Mouse (Mus musculus) kidney, postnatal 4 days (tissue): Measurements from ENCODE around the gene Pyroxd2.
A peak's percentile ranks its signal among the peaks of the same experiment; 100 is the strongest.
"Not testable (repeated sequence)": the region's sequence is repeated elsewhere in the genome, so short reads cannot be mapped to it uniquely, and the experiment has no call there.

Source experiments
- DNase-seq, 2 experiments: peaks; one replicate each; pipeline ENCODE4 v3.0.0; 2021; ENCODE audit warnings: mixed read lengths in 2 of 2

The Pyroxd2 gene

DNA sequence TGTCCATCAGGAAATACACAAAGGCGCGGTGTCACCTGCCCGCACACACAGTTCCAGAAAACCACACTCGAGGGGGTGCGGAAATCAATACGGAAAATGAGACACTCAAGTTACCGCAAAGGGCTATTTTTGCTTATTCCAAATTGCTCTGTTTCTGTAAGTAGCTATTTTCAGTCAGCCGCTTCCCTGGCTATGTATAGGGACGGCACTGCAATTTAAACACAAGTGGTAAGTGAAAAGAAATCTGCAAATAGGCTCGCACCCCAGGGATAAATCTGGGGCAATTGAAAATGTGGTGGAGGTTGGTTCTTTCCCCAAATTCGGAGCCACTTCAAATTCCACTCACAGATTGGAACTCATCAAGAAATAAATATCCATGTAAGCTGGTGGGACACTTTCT is 63.3 kb downstream of the Pyroxd2 start:
- no peak for DNase-seq

DNA sequence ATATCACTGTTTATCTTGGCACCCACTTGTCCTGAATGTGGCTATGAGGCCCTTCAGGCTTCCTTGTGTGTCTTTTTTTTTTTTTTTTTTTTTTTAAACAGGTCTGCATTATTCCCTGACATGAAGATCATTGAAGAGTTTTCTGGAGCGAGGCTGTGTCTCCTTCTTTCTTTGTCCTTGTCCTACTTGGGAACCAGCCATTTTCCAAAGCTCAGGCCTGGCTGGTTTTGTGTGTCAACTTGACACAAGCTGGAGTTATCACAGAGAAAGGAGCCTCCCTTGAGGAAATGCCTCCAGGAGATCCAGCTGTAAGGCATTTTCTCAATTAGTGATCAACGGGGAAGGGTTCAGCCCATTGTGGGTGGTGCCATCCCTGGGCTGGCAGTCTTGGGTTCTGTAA is 69.8 kb downstream of the Pyroxd2 start:
- not testable (repeated sequence) for DNase-seq

DNA sequence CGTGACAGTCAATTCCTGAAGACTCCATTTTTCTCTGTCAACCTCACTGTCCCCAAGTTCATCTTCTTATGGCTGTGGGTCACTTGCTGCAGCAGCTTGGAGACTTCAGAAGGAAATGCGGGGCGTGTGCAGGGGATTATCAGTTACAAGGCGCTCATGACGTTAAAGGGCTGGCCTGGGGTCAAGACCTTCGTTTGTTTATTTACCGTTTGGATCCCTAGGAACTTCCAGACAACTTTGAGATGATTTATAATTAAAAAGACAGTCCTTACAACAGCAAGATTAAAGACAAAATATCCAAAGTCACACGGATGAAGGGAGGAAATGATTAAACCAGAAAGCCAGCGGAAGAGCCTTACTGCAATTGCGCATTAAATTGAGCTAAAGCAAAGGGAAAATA is 74.4 kb downstream of the Pyroxd2 start:
- peak; percentile 65 to 75 for DNase-seq

DNA sequence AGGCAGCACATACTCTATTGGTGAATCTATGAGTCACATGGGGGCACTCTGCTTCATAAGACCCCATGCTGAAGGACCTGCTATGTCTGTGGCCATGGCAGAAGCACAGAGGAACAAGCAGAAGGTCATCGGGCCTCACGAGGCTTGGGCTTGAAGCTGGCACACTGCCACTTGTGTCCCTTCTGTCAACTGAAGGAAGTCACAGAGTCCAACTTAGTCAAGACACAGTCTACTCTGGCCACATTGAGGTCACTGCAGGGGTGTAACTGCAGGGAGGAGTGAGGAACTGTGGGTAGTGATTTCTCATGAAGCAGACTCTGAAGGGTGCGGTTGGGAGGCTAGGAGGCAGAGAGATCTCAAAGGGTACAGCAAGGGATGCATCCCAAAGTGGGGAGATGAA is 75.1 kb downstream of the Pyroxd2 start:
- peak in 1 of 2 experiments; percentile 41 for DNase-seq

DNA sequence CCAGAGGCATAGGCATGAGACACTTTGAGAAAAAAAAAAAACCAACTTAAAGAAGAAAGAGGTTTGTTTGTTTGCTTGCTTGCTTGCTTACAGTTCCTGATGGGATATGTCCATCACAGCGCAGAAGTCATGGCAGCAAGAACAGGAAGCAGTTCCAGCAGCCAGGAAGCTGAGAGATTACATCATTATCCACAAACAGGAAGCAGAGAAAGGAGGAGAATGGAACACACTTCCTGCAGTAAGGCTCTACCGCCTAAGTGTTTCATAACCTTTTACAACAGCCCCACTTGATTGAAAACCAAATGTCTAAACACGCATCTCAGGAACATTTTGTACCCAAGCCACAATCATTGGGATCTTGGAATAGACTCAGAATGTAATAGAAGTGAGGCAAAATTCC is 75.6 kb downstream of the Pyroxd2 start:
- DNase-seq = no peak
